Mouse (Mus musculus) midbrain, embryonic 15.5 days (tissue): Measurements from ENCODE around the gene Marcks. TPM values are rescaled to one million over a fixed set of nuclear protein-coding genes. Genes with fewer than 3 reads are reported as not detected.

Source experiments
- ATAC-seq: fragments of 200-750 bp; cut with Nextera tagmentation; replicated peaks from 2 replicates; pipeline ENCODE4 v1.8.0; 2017; ENCODE audit warnings: moderate TSS enrichment
- H3K27ac ChIP-seq: fragments of 300-500 bp; sonication (generic); 2 replicates; pipeline ENCODE4 v1.5.1; 2015; ENCODE audit warnings: mild to moderate bottlenecking, inconsistent platforms
- H3K27me3 ChIP-seq: fragments of 300-500 bp; sonication (generic); replicated peaks from 2 replicates; pipeline ENCODE4 v1.6.1; 2015; ENCODE audit warnings: inconsistent platforms
- H3K36me3 ChIP-seq: fragments of 300-500 bp; sonication (generic); replicated peaks from 2 replicates; pipeline ENCODE4 v1.6.1; 2015; ENCODE audit warnings: inconsistent platforms
- H3K4me1 ChIP-seq: fragments of 300-500 bp; sonication (generic); 2 replicates; pipeline ENCODE4 v1.6.1; 2015; ENCODE audit warnings: inconsistent platforms
- H3K4me2 ChIP-seq: fragments of 300-500 bp; sonication (generic); 2 replicates; pipeline ENCODE4 v1.6.1; 2015; ENCODE audit warnings: inconsistent platforms, mild to moderate bottlenecking, moderate library complexity
- H3K4me3 ChIP-seq: fragments of 300-500 bp; sonication (generic); 2 replicates; pipeline ENCODE4 v1.5.1; 2015; ENCODE audit warnings: mild to moderate bottlenecking, inconsistent platforms
- H3K9ac ChIP-seq: fragments of 300-500 bp; sonication (generic); 2 replicates; pipeline ENCODE4 v1.6.1; 2015; ENCODE audit warnings: mild to moderate bottlenecking, inconsistent platforms
- H3K9me3 ChIP-seq: fragments of 300-500 bp; sonication (generic); 2 replicates; pipeline ENCODE4 v1.6.1; 2016; ENCODE audit warnings: inconsistent platforms
- WGBS: fragments of 180-500 bp; shearing (Covaris S2); methylation state at CpG from one replicate; pipeline ENCODE4 v1.1.7; 2015; ENCODE audit warnings: mixed read lengths; 5-methylcytosine and 5-hydroxymethylcytosine counted together
- polyA plus RNA-seq: library from polyadenylated mRNA; unstranded; fragments of >200 nt; fragmentation: Nextera tagmentation; extraction: Ambion mirVana; gene quantifications from 2 replicates; pipeline ENCODE4 v1.2.1, GENCODE M21; 2015

The Marcks gene
- polyA plus RNA-seq, 1 experiment from 2014 or later, result 208 TPM

DNA sequence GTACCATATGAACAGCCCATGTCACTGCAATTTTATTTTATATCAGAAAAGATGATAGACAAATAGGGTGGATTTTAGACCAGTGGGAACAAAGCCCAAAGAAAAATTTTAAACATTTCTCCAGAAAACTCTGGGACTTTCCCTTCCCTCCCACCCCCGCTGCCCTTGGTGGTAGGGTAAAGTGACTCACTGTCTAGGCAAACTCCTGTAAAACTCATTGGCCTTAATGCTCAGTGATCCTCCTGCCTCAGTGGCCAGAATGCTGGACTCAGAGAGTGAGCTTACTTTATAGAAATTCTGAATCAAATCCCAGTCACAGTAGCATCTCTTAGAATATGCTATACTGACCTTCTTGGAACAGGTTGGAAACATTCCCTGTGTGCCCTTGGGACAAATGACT is 6.7 kb upstream of the Marcks start:
- no peak for ATAC-seq
- no peak overlapping the region for H3K9ac ChIP-seq
- H3K4me3 ChIP-seq, result no peak overlapping the region
- no peaks in the 10 kb centered on the region for H3K9me3 ChIP-seq
- no peaks in the 10 kb centered on the region for H3K27me3 ChIP-seq
- no peak overlapping the region for H3K27ac ChIP-seq
- H3K36me3 ChIP-seq, result no peaks in the 10 kb centered on the region
- H3K4me1 ChIP-seq, result peaks cover 6% of the 10 kb centered on the region; the same call in 1 of the 2 replicates
- WGBS, result 82% methylated on average over 1 of the region's 1 CpGs
- no peak overlapping the region for H3K4me2 ChIP-seq

DNA sequence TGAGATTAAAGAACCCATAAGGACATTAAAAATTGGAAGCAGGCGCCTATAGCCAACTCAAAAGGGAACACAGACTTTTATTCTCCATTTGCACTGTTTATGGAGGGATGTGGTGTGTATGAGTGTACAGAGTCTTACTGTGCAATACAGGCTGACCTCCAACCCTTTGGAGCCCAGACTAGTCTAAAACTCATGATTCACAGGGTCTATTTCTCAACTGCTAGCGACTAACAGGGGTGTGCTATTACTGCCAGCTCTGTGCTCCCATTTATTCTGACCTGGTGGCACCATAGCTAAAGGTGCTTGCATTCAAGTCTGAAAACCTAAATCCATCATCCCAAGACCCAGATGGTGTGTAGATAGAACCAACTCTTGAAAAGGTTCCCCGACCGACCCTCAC is 2.9 kb upstream of the Marcks start:
- Histone ChIP-seq H3K4me3 (peak overlapping the region; percentile 99), H3K4me1 (peaks cover 6% of the 10 kb centered on the region; the same call in 1 of the 2 replicates), H3K27me3 (no peaks in the 10 kb centered on the region), H3K4me2 (peak overlapping the region; percentile 56), H3K27ac (peak overlapping the region; percentile 100), H3K9me3 (no peaks in the 10 kb centered on the region), H3K9ac (peak overlapping the region; percentile 100), H3K36me3 (no peaks in the 10 kb centered on the region)
- 70% methylated on average over 4 of the region's 4 CpGs for WGBS
- peak; percentile 1; the same call in 1 of the 2 replicates for ATAC-seq

GRCm38 (mm10) chr10:37140736-37141451 is 2.2 kb upstream of the Marcks start:
- H3K4me3 ChIP-seq, result peak overlapping the region; percentile 99
- no peaks in the 10 kb centered on the region for H3K36me3 ChIP-seq
- H3K4me2 ChIP-seq, result peak overlapping the region; percentile 56
- H3K27ac ChIP-seq, result peak overlapping the region; percentile 100
- no peaks in the 10 kb centered on the region for H3K27me3 ChIP-seq
- peak; percentile 92 for ATAC-seq
- WGBS, result under 1% methylated on average over 45 of the region's 47 CpGs
- H3K9ac ChIP-seq, result peak overlapping the region; percentile 100
- peaks cover 6% of the 10 kb centered on the region; the same call in 1 of the 2 replicates for H3K4me1 ChIP-seq
- H3K9me3 ChIP-seq, result no peaks in the 10 kb centered on the region

GRCm38 (mm10) chr10:37140166-37140735 is 1.5 kb upstream of the Marcks start:
- Histone ChIP-seq H3K9ac (peak overlapping the region; percentile 100), H3K4me1 (peaks cover 6% of the 10 kb centered on the region; the same call in 1 of the 2 replicates), H3K36me3 (no peaks in the 10 kb centered on the region), H3K27ac (peak overlapping the region; percentile 100), H3K9me3 (no peaks in the 10 kb centered on the region), H3K4me3 (peak overlapping the region; percentile 99), H3K4me2 (peak overlapping the region; percentile 56), H3K27me3 (no peaks in the 10 kb centered on the region)
- ATAC-seq, result peak; percentile 7
- WGBS, result under 1% methylated on average over 24 of the region's 24 CpGs

DNA sequence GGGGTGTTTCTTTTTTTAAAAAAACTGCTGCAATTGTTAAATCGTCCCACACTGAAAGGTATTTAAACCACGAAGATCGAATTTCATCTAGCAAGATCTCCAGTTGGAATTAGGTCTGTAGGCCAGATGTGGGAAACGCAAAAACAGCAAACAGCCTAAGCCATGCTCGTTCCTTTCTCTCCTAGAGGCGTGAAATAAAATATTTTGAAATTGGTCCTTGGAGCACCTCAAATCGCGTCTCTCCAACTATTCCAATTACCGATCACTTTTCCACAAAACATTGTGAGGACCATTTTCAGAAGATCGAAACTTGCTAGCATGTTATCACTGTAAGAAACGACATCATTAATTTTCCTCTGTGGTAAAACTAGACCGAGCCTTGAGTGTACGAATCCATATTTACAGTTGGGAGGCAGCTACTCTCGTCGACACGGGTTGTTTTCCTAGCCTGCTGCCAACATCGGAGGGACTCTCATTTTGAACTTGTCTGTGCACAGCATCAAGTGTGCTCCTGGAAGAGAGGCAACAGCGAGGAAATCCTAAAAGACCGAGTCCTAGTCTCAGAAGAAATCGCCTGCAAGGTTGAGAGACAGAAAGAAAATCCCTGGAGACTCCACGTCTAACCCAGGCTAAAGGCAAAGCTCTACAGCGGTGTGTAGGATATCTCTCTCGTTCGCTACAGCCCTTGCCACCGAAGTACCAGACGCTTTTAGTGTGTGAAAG is 884 bp upstream of the Marcks start:
- Histone ChIP-seq H3K4me2 (peak overlapping the region; percentile 56), H3K4me1 (peaks cover 11% of the 10 kb centered on the region), H3K27ac (peak overlapping the region; percentile 100), H3K36me3 (no peaks in the 10 kb centered on the region), H3K9me3 (no peaks in the 10 kb centered on the region), H3K9ac (peak overlapping the region; percentile 100), H3K4me3 (peak overlapping the region; percentile 99), H3K27me3 (no peaks in the 10 kb centered on the region)
- no peak for ATAC-seq
- under 1% methylated on average over 26 of the region's 26 CpGs for WGBS

- 0 out of 2 replicates have a peak, but pooled peaks have one; percentile 13 for ATAC-seq
- H3K4me1 ChIP-seq, result peaks cover 22% of the 10 kb centered on the region
- no peaks in the 10 kb centered on the region for H3K9me3 ChIP-seq
- no peaks in the 10 kb centered on the region for H3K27me3 ChIP-seq
- no peak overlapping the region for H3K4me2 ChIP-seq
- H3K36me3 ChIP-seq, result no peaks in the 10 kb centered on the region
- H3K9ac ChIP-seq, result peak overlapping the region; percentile 100
- under 1% methylated on average over 26 of the region's 26 CpGs for WGBS
- peak overlapping the region; percentile 100 for H3K27ac ChIP-seq
- peak overlapping the region; percentile 99 for H3K4me3 ChIP-seq
These were observed 399 bp downstream of the Marcks start for GRCm38 (mm10) chr10:37138311-37138731.

GRCm38 (mm10) chr10:37137531-37138310 is 999 bp downstream of the Marcks start:
- Histone ChIP-seq H3K27ac (peak overlapping the region; percentile 100), H3K4me2 (peak overlapping the region; percentile 62), H3K4me3 (peak overlapping the region; percentile 99), H3K36me3 (no peaks in the 10 kb centered on the region), H3K9ac (peak overlapping the region; percentile 100), H3K27me3 (no peaks in the 10 kb centered on the region), H3K4me1 (peaks cover 25% of the 10 kb centered on the region), H3K9me3 (no peaks in the 10 kb centered on the region)
- no peak for ATAC-seq
- WGBS, result under 1% methylated on average over 24 of the region's 24 CpGs

GRCm38 (mm10) chr10:37136981-37137518 is 1.7 kb downstream of the Marcks start:
- H3K4me3 ChIP-seq, result peak overlapping the region; percentile 99

GRCm38 (mm10) chr10:37135951-37136751 is 2.6 kb downstream of the Marcks start:
- ATAC-seq, result no peak
- H3K36me3 ChIP-seq, result no peaks in the 10 kb centered on the region

More at GRCm38 (mm10) chr10:37136981-37137518, 1.7 kb downstream of the Marcks start:
- Histone ChIP-seq H3K4me2 (peak overlapping the region; percentile 62), H3K9me3 (no peaks in the 10 kb centered on the region), H3K27me3 (no peaks in the 10 kb centered on the region), H3K4me1 (peaks cover 28% of the 10 kb centered on the region), H3K27ac (peak overlapping the region; percentile 100), H3K36me3 (no peaks in the 10 kb centered on the region), H3K9ac (peak overlapping the region; percentile 100)
- peak; percentile 48 for ATAC-seq
- WGBS, result under 1% methylated on average over 48 of the region's 49 CpGs

GRCm38 (mm10) chr10:37133876-37134708 is 4.6 kb downstream of the Marcks start:
- H3K27me3 ChIP-seq, result no peaks in the 10 kb centered on the region
- H3K9me3 ChIP-seq, result no peaks in the 10 kb centered on the region
- peak overlapping the region; percentile 62 for H3K4me2 ChIP-seq
- 71% methylated on average over 4 of the region's 4 CpGs for WGBS
- H3K9ac ChIP-seq, result 0 out of 2 replicates have a peak overlapping the region, but pooled peaks have one; percentile 35
- H3K36me3 ChIP-seq, result no peaks in the 10 kb centered on the region
- peaks cover 22% of the 10 kb centered on the region for H3K4me1 ChIP-seq
- no peak for ATAC-seq
- H3K27ac ChIP-seq, result no peak overlapping the region
- peak overlapping the region; percentile 99 for H3K4me3 ChIP-seq

More at GRCm38 (mm10) chr10:37135951-37136751, 2.6 kb downstream of the Marcks start:
- H3K4me3 ChIP-seq, result peak overlapping the region; percentile 99
- peak overlapping the region; percentile 100 for H3K27ac ChIP-seq
- WGBS, result under 1% methylated on average over 85 of the region's 99 CpGs
- H3K27me3 ChIP-seq, result no peaks in the 10 kb centered on the region
- H3K4me2 ChIP-seq, result peak overlapping the region; percentile 62
- H3K9me3 ChIP-seq, result no peaks in the 10 kb centered on the region
- H3K9ac ChIP-seq, result peak overlapping the region; percentile 100
- peaks cover 22% of the 10 kb centered on the region for H3K4me1 ChIP-seq
